ENCODE assay signal across 15 mouse cellular contexts in the genomic region with DNA sequence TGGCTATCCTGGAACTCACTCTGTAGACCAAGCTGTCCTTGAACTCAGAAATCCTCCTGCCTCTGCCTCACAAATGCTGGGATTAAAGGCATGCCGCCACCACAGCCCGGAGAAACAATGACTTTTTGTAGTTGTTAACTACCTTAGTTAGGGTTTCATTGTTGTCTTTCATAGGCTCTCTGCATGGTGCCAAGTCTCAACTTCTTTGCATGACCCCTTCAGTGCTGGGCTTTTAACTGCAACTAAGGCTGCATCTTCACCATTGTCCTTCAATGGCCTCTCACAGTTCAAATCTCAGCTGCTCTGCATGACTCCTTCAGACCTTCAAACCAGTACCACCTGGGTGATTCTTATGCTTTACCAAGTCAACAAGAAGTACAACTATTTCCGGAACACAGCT.
"Had no signal": no experiment of that assay in that cellular context is flagged by ENCODE, and none has a peak within 500 bp of the region (broad histone marks: within the 10 kb centered on the region; RNA-seq: fewer than 3 reads in every experiment).

No protein-coding gene starts in this region.

- DNase-seq: lung, adult 18-20 months; lung, embryonic 14.5 days; lung, postnatal 10 days; lung, postnatal 4 days; midbrain, embryonic 14.5 days; right cerebral cortex, postnatal 14 days; thymus, postnatal 14 days; thymus, postnatal 36 days had no signal

- H3K4me1 ChIP-seq: midbrain, embryonic 10.5 days; midbrain, embryonic 12.5 days; neural tube, embryonic 13.5 days; neural tube, embryonic 15.5 days; stomach, embryonic 15.5 days had no signal

- H3K9ac ChIP-seq: lung, embryonic 14.5 days; midbrain, embryonic 12.5 days; neural tube, embryonic 13.5 days; neural tube, embryonic 15.5 days; stomach, embryonic 15.5 days had no signal

- H3K27me3 ChIP-seq: midbrain, embryonic 12.5 days; neural tube, embryonic 13.5 days; neural tube, embryonic 15.5 days; stomach, embryonic 15.5 days had no signal

- H3K27ac ChIP-seq: midbrain, embryonic 10.5 days; midbrain, embryonic 12.5 days; neural tube, embryonic 13.5 days; neural tube, embryonic 15.5 days; stomach, embryonic 15.5 days; stomach, postnatal 0 days had no signal

- H3K9me3 ChIP-seq: midbrain, embryonic 10.5 days; neural tube, embryonic 15.5 days; stomach, embryonic 15.5 days had no signal

- H3K36me3 ChIP-seq: midbrain, embryonic 10.5 days; midbrain, embryonic 12.5 days; neural tube, embryonic 13.5 days; neural tube, embryonic 15.5 days; stomach, embryonic 15.5 days had no signal

- H3K4me3 ChIP-seq: midbrain, embryonic 10.5 days; midbrain, embryonic 12.5 days; myocyte; neural tube, embryonic 13.5 days; neural tube, embryonic 15.5 days; stomach, embryonic 15.5 days had no signal
